Mouse (Mus musculus) common myeloid progenitor, adult 5-6 weeks (primary cell): ENCODE data around the gene Adamtsl5. TPM values are rescaled to one million over a fixed set of nuclear protein-coding genes. Genes with fewer than 3 reads are reported as not detected.
A peak's percentile ranks its signal among the peaks of the same experiment; 100 is the strongest.

Experiments
- ATAC-seq: replicated peaks from 2 replicates; pipeline ENCODE4 v1.8.0; 2016; ENCODE audit warnings: low read depth, mild to moderate bottlenecking, moderate TSS enrichment, inconsistent platforms; ENCODE audit not compliant: poor library complexity, severe bottlenecking
- total RNA-seq: library from RNA; stranded (forward); fragments of 200-1000, 187-1606 nt; gene quantifications from 2 replicates; pipeline ENCODE4 v1.2.3, GENCODE M21; 2017

Gene Adamtsl5
- total RNA-seq, 1 experiment from 2014 or later = 0.64 TPM

DNA sequence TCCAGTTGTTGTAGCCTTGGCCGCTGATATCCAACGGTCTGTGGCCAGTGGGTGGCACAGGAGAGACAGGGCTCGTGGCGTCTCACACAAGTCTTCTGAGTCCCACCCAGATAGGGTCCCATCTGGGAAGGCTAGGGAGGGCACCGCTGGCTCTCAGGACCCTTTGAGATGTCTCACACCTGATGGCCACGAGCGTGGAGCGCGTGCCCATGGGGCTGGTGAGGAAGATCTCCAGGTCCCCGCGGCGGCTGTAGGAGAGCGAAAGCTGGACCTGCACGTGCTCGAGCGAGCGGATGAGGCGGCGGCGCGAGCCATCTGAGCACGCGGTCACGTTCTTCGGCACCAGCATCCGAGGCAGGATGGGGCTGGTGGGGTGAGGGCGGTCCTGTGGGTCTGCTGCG is 25.4 kb downstream of the Adamtsl5 start:
- ATAC-seq = 0 out of 2 replicates have a peak, but pooled peaks have one; percentile 5

GRCm38 (mm10) chr10:80321670-80322581 is 26.3 kb downstream of the Adamtsl5 start:
- ATAC-seq = no peak

- ATAC-seq = no peak
Measured at GRCm38 (mm10) chr10:80321014-80321669, 27.1 kb downstream of the Adamtsl5 start.

GRCm38 (mm10) chr10:80320340-80320760 is 27.9 kb downstream of the Adamtsl5 start, which contains the start of gene 2310011J03Rik:
Gene 2310011J03Rik (minus strand): TSS chr10:80320537.
- ATAC-seq = peak; percentile 68

DNA sequence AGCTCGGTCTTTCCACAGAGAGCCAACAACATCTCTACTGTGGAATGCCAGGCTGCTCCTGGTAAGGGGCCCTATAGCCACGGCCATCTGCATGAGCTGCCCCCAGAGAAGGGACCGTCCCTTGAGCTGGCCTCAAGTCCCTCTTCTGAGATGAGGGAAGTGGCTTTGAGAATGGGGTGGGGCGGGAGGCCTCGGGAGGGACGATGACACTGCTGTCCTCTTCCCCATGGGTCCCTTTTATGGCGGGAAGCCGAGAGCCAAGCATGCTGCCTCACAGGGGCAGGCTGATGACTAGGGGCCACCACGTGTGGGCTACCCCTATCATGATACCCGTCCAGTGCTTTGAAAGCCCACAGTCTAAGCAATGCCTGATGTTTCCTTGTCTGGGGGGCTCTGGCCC is 31.2 kb downstream of the Adamtsl5 start:
- no peak for ATAC-seq

- ATAC-seq = no peak
Measured at GRCm38 (mm10) chr10:80316359-80316781, 31.8 kb downstream of the Adamtsl5 start.

DNA sequence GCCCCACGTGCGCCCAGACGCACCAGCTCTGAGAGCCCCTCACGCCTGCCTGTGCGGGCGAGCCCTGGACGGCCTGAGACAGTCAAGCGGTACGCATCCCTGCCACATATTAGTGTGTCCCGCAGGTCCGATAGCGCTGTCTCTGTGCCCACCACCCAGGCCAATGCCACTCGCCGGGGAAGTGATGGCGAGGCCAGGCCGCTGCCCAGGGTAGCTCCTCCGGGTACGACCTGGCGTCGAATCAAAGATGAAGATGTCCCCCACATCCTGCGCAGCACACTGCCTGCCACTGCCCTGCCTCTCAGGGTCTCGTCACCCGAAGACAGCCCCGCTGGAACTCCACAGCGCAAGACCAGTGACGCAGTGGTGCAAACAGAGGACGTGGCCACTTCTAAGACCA is 32.9 kb downstream of the Adamtsl5 start:
- ATAC-seq = no peak

- ATAC-seq = no peak
Measured at GRCm38 (mm10) chr10:80314494-80315001, 33.7 kb downstream of the Adamtsl5 start.

DNA sequence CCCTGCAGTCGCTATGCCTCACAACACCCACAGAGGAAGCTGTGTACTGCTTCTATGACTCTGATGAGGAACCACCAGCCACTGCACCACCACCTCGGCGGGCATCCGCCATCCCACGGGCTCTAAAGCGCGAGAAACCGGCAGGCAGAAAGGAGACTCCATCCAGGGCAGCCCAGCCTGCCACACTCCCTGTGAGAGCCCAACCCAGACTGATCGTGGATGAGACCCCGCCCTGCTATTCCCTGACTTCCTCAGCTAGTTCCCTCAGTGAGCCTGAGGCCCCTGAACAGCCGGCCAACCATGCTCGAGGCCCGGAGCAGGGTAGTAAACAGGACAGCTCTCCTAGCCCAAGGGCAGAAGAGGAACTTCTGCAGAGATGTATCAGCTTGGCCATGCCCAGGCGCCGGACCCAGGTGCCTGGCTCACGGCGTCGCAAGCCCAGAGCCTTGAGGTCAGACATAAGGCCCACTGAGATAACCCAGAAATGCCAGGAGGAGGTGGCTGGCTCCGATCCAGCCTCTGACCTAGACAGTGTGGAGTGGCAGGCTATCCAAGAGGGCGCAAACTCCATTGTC is 34.5 kb downstream of the Adamtsl5 start:
- peak; percentile 52 for ATAC-seq

DNA sequence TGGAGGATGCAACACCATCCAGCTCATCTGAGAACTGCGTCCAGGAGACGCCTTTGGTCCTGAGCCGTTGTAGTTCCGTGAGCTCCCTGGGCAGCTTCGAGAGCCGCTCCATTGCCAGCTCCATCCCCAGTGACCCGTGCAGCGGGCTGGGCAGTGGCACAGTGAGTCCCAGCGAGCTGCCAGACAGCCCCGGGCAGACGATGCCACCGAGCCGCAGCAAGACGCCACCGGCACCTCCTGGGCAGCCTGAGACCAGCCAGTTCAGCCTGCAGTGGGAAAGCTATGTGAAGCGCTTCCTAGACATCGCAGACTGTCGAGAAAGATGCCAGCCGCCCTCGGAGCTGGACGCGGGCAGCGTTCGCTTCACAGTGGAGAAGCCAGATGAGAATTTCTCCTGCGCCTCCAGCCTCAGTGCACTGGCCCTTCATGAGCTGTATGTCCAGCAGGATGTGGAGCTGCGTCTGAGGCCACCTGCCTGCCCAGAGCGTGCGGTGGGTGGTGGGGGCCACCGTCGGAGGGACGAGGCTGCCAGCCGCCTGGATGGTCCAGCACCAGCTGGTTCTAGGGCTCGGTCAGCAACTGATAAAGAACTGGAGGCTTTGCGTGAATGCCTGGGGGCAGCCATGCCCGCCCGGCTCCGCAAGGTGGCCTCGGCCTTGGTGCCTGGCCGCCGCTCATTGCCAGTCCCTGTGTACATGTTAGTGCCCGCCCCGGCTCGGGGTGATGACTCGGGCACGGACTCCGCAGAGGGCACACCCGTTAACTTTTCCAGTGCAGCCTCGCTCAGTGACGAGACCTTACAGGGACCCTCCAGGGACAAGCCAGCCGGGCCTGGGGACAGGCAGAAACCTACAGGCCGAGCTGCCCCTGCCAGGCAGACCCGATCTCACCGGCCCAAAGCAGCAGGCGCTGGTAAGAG is 35.4 kb downstream of the Adamtsl5 start:
- ATAC-seq = no peak

- no peak for ATAC-seq
Measured at GRCm38 (mm10) chr10:80311560-80311959, 36.7 kb downstream of the Adamtsl5 start.

GRCm38 (mm10) chr10:80304862-80305261 is 43.4 kb downstream of the Adamtsl5 start:
- ATAC-seq = peak; percentile 86

DNA sequence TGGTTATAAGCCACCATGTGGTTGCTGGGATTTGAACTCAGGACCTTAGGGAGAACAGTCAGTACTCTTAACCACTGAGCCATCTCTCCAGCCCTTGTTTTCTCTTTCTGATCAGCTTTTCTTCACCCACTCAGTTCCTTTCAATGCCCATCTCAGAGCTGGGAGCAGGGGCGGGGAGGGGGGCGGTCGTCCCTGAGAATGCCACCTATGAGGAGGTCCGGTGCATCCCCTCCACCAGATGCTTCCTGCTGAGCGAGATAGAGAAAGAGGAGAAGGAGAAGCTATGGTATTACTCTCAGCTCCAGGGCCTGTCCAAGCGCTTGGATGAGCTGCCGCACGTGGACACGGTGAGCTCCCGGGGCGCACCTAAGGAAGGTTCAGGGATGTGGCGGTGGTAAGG is 43.8 kb downstream of the Adamtsl5 start:
- ATAC-seq = peak; percentile 67

DNA sequence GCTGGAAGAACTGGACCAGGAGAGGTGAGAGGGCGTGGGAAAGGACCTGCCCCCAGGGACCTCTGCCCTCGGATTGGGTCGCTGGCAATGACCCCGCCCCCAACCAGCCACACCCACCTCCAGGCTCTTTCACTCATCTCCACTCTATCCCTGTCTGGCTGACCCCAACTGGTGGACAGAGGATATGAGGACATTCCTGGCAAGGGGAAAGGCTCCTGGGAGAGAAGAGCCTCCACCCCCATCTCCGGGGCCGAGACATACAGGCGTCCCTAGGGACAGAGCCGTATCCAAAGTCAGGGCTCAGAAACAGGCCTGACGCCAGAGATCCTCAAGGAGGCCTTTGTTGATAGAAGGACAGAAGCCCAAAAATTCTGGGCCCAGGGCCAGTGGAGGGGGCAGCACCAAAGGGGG is 45.7 kb downstream of the Adamtsl5 start:
- no peak for ATAC-seq

GRCm38 (mm10) chr10:80302082-80302355 is 46.2 kb downstream of the Adamtsl5 start:
- ATAC-seq = no peak

DNA sequence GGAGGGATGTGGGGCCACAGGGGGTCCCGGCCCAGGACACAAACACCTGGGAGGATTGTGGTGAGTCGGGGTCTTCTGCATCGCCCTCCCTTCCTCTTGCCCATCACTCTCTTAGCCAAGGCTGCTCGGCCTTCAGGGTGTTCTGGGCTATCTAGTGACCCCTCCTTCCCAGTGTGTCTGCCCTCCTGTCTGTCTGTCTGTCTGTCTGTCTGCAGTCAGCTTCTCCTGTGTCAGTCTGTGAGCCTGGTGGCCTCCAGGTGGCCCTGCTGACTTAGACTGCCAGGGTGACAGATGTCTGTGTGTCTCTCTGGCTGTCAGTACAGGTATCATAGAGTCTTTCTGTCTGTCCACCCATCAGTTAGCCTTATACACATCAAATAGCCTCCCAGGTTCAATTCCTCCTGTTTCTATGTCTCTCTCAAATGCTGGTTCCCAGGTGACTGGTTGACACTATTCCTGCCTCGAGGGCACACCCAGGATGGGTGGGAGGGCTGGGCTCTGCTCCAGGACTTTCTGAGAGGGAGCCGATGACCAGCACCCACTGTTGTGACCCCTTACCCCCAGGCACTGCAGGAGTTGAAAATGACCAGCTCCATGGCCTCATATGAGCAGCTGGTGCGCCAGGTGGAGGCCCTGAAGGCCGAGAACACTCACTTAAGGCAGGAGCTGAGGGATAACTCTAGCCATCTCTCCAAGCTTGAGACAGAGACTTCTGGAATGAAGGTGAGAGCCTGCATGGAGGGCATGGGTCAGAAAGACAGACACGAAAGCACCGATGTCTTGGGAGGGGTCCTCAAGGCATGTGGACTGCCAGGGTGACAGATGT is 46.7 kb downstream of the Adamtsl5 start:
- ATAC-seq = no peak

DNA sequence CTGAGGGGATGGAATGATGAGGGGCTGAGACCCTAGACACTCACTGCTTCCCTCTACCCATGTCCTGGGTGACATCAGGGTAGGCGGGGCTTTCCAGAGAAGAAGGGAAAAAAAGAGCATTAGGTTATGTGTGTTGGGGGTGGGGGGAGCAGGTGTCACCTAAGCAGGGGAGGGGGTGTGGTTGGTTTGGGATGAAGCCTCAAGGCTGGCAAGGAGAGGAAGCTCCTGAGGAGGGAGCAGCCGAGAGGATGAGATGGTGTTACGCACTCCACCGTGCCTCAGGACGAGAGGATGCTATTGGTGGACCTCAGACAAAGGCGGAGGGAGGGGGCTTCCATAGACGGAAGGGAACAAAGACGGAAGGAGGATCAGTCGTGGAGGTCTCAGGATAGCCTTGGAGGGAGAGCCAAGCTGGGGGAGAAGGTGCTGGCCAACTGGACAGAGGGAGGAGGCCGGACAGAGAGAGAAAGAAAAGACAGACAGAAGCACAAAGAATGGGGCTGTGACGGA is 47.5 kb downstream of the Adamtsl5 start:
- no peak for ATAC-seq

DNA sequence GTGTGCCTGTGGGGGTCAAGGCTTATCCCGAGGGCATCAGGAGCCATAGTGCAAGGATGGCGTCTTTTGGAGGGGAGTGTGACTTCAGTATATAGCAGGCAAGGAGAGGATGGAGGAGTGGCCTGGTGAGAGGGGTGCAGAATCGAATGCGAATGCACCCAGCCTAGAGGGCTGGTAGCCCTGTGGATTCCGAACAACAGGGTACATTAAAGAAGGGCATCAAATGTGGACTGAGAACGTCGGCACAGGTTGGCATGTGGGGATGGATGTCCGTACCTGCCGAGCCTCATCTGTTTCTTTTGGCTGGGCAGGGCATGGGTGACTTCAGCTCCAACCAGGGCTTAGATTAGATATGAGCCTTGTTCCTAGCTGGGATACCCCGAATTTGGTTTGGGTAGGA is 48.4 kb downstream of the Adamtsl5 start:
- no peak for ATAC-seq

GRCm38 (mm10) chr10:80299301-80299700 is 48.9 kb downstream of the Adamtsl5 start:
- ATAC-seq = no peak
